Mouse (Mus musculus) hindbrain, postnatal 0 days (tissue): Measurements from ENCODE around the gene Cnp. TPM values are rescaled to one million over a fixed set of nuclear protein-coding genes. Genes with fewer than 3 reads are reported as not detected.

Experiments
- ATAC-seq: fragments of 200-750 bp; cut with Nextera tagmentation; 2 replicates; pipeline ENCODE4 v1.8.0; 2017; ENCODE audit warnings: mild to moderate bottlenecking, moderate TSS enrichment, moderate library complexity
- DNase-seq: peaks from one replicate; pipeline ENCODE4 v3.0.0-alpha.2; 2015; ENCODE audit warnings: low spot score
- H3K27ac ChIP-seq: fragments of 300-500 bp; sonication (generic); 2 replicates; pipeline ENCODE4 v1.5.1; 2014; ENCODE audit warnings: mild to moderate bottlenecking
- H3K27me3 ChIP-seq: fragments of 300-500 bp; sonication (generic); 2 replicates; pipeline ENCODE4 v1.6.1; 2014; ENCODE audit warnings: low read length, mixed read lengths; ENCODE audit not compliant: insufficient read depth
- H3K36me3 ChIP-seq: fragments of 300-500 bp; sonication (generic); 2 replicates; pipeline ENCODE4 v1.6.1; 2014; ENCODE audit warnings: low read length, mixed read lengths; ENCODE audit not compliant: insufficient read depth
- H3K4me1 ChIP-seq: fragments of 300-500 bp; sonication (generic); 2 replicates; pipeline ENCODE4 v1.6.1; 2014; ENCODE audit warnings: antibody characterized with exemption, low read length, mixed read lengths; ENCODE audit not compliant: insufficient read depth
- H3K4me2 ChIP-seq: fragments of 300-500 bp; sonication (generic); 2 replicates; pipeline ENCODE4 v1.6.1; 2014; ENCODE audit warnings: low read depth, mild to moderate bottlenecking, low read length, moderate library complexity, mixed read lengths
- H3K4me3 ChIP-seq: fragments of 300-500 bp; sonication (generic); 2 replicates; pipeline ENCODE4 v1.5.1; 2014; ENCODE audit warnings: low read length
- H3K9ac ChIP-seq: fragments of 300-500 bp; sonication (generic); replicated peaks from 2 replicates; pipeline ENCODE4 v1.6.1; 2014; ENCODE audit warnings: mild to moderate bottlenecking, low read length, moderate library complexity, mixed read lengths
- H3K9me3 ChIP-seq: fragments of 300-500 bp; sonication (generic); 2 replicates; pipeline ENCODE4 v1.6.1; 2016; ENCODE audit warnings: low read length, mixed read lengths
- CTCF ChIP-seq: IDR thresholded peaks from 2 replicates; pipeline ENCODE4 v1.5.1; 2016; ENCODE audit warnings: antibody characterized with exemption, control low read depth, low read depth
- WGBS: fragments of 180-500 bp; shearing (Covaris S2); extraction: QIAGEN DNeasy Blood & Tissue Kit; methylation state at CpG from one replicate; pipeline ENCODE4 v1.1.7; 2014; 5-methylcytosine and 5-hydroxymethylcytosine counted together
- polyA plus RNA-seq: library from polyadenylated mRNA; unstranded; fragments of >200 nt; fragmentation: Nextera tagmentation; extraction: Ambion mirVana; gene quantifications from 2 replicates; pipeline ENCODE4 v1.2.1, GENCODE M21; 2015
- total RNA-seq: library from RNA; depleted of rRNA; stranded (reverse); fragments of >200 nt; gene quantifications from 2 replicates; pipeline ENCODE4 v1.2.3, GENCODE M21; 2014

Cnp gene
- total and polyA plus RNA-seq, 2 experiments from 2014 or later = 121 to 125 TPM

GRCm38 (mm10) chr11:100541577-100541976 lies 33.1 kb upstream of the Cnp start:
- Histone ChIP-seq H3K27me3 (no peaks in the 10 kb centered on the region), H3K4me1 (peaks cover 4% of the 10 kb centered on the region; the same call in 1 of the 2 replicates), H3K4me2 (no peak overlapping the region), H3K9me3 (no peaks in the 10 kb centered on the region), H3K27ac (no peak overlapping the region), H3K4me3 (no peak overlapping the region), H3K36me3 (no peaks in the 10 kb centered on the region), H3K9ac (no peak overlapping the region)
- 79% methylated on average over 2 of the region's 2 CpGs for WGBS
- DNase-seq = no peak
- TF ChIP-seq CTCF = no peak
- ATAC-seq = no peak

- peak within 1 kb of the TSS; percentile 35 for H3K4me3 ChIP-seq
- H3K9ac ChIP-seq = peak within 1 kb of the TSS; percentile 44
- peak within 1 kb of the TSS; percentile 75 for H3K4me2 ChIP-seq
- DNase-seq (peak; percentile 92), ATAC-seq (peak; percentile 96)
- H3K9me3 ChIP-seq = no peaks in the 10 kb centered on the region
- 3% methylated on average over 28 of the region's 28 CpGs for WGBS
- peaks cover 4% of the 10 kb centered on the region; the same call in 1 of the 2 replicates for H3K4me1 ChIP-seq
- peak; percentile 28 for TF ChIP-seq CTCF
- H3K36me3 ChIP-seq = no peaks in the 10 kb centered on the region
- no peaks in the 10 kb centered on the region for H3K27me3 ChIP-seq
- peak within 1 kb of the TSS; percentile 2; the same call in 1 of the 2 replicates for H3K27ac ChIP-seq
Measured at GRCm38 (mm10) chr11:100544832-100545745, 29.6 kb upstream of the Cnp start, which contains the start of gene Ttc25. Gene Ttc25 (plus strand): TSS chr11:100545607.

GRCm38 (mm10) chr11:100545746-100546085 lies 29.0 kb upstream of the Cnp start:
- Histone ChIP-seq H3K27me3 (no peaks in the 10 kb centered on the region), H3K4me3 (peak overlapping the region; percentile 35), H3K9ac (peak overlapping the region; percentile 44; the same call in 1 of the 2 replicates), H3K27ac (peak overlapping the region; percentile 2; the same call in 1 of the 2 replicates), H3K36me3 (no peaks in the 10 kb centered on the region), H3K9me3 (no peaks in the 10 kb centered on the region), H3K4me1 (peaks cover 4% of the 10 kb centered on the region; the same call in 1 of the 2 replicates), H3K4me2 (peak overlapping the region; percentile 75)
- WGBS = 28% methylated on average over 7 of the region's 7 CpGs
- ATAC-seq (no peak), DNase-seq (no peak)
- no peak for TF ChIP-seq CTCF

GRCm38 (mm10) chr11:100546955-100547354 lies 27.7 kb upstream of the Cnp start:
- no peak overlapping the region for H3K27ac ChIP-seq
- WGBS = 87% methylated on average over 6 of the region's 6 CpGs
- H3K9ac ChIP-seq = no peak overlapping the region
- TF ChIP-seq CTCF = no peak
- H3K4me3 ChIP-seq = no peak overlapping the region
- H3K4me2 ChIP-seq = no peak overlapping the region
- no peaks in the 10 kb centered on the region for H3K36me3 ChIP-seq
- no peaks in the 10 kb centered on the region for H3K9me3 ChIP-seq
- no peaks in the 10 kb centered on the region for H3K27me3 ChIP-seq
- peaks cover 4% of the 10 kb centered on the region; the same call in 1 of the 2 replicates for H3K4me1 ChIP-seq
- DNase-seq (no peak), ATAC-seq (no peak)

GRCm38 (mm10) chr11:100548141-100548540 lies 26.6 kb upstream of the Cnp start:
- no peak for DNase-seq
- H3K9ac ChIP-seq = no peak overlapping the region
- H3K36me3 ChIP-seq = no peaks in the 10 kb centered on the region
- WGBS = 81% methylated on average over 6 of the region's 6 CpGs
- H3K9me3 ChIP-seq = no peaks in the 10 kb centered on the region
- no peaks in the 10 kb centered on the region for H3K27me3 ChIP-seq
- peaks cover 4% of the 10 kb centered on the region; the same call in 1 of the 2 replicates for H3K4me1 ChIP-seq
- ATAC-seq = no peak
- H3K4me3 ChIP-seq = no peak overlapping the region
- no peak overlapping the region for H3K27ac ChIP-seq
- H3K4me2 ChIP-seq = no peak overlapping the region
- TF ChIP-seq CTCF = no peak

- Histone ChIP-seq H3K27me3 (no peaks in the 10 kb centered on the region), H3K36me3 (no peaks in the 10 kb centered on the region), H3K4me3 (no peak overlapping the region), H3K4me2 (no peak overlapping the region), H3K9ac (no peak overlapping the region), H3K4me1 (peaks cover 4% of the 10 kb centered on the region; the same call in 1 of the 2 replicates), H3K27ac (no peak overlapping the region), H3K9me3 (no peaks in the 10 kb centered on the region)
- no peak for ATAC-seq
- TF ChIP-seq CTCF = no peak
- no peak for DNase-seq
- WGBS = 86% methylated on average over 8 of the region's 8 CpGs
Measured at GRCm38 (mm10) chr11:100549466-100549865, 25.2 kb upstream of the Cnp start.
